Mouse (Mus musculus) heart, embryonic 16.5 days (tissue): ENCODE results near the gene Dynlt1a. TPM values are rescaled to one million over a fixed set of nuclear protein-coding genes. Genes with fewer than 3 reads are reported as not detected.
"Not testable (repeated sequence)": the region's sequence is repeated elsewhere in the genome, so short reads cannot be mapped to it uniquely, and the experiment has no call there.

Experiments used
- ATAC-seq: fragments of 200-750 bp; cut with Nextera tagmentation; replicated peaks from 2 replicates; pipeline ENCODE4 v1.8.0; 2017; ENCODE audit warnings: moderate number of reproducible peaks; ENCODE audit not compliant: insufficient read depth, low FRiP score; ENCODE audit errors: extremely low read depth
- H3K27ac ChIP-seq: fragments of 300-500 bp; sonication (generic); 2 replicates; pipeline ENCODE4 v1.5.1; 2014; ENCODE audit warnings: mild to moderate bottlenecking, low read length, control low read depth, moderate library complexity
- H3K27me3 ChIP-seq: fragments of 300-500 bp; sonication (generic); 2 replicates; pipeline ENCODE4 v1.6.1; 2014; ENCODE audit warnings: low read length, mixed read lengths; ENCODE audit not compliant: control insufficient read depth, insufficient read depth
- H3K36me3 ChIP-seq: fragments of 300-500 bp; sonication (generic); 2 replicates; pipeline ENCODE4 v1.6.1; 2014; ENCODE audit not compliant: control insufficient read depth, insufficient read depth
- H3K4me1 ChIP-seq: fragments of 300-500 bp; sonication (generic); 2 replicates; pipeline ENCODE4 v1.6.1; 2014; ENCODE audit warnings: low read length, mixed read lengths; ENCODE audit not compliant: control insufficient read depth, insufficient read depth
- H3K4me2 ChIP-seq: fragments of 300-500 bp; sonication (generic); 2 replicates; pipeline ENCODE4 v1.6.1; 2014; ENCODE audit warnings: low read depth, mild to moderate bottlenecking, control low read depth, low read length
- H3K4me3 ChIP-seq: fragments of 300-500 bp; sonication (generic); 2 replicates; pipeline ENCODE4 v1.5.1; 2014; ENCODE audit warnings: mild to moderate bottlenecking, control low read depth, low read length
- H3K9ac ChIP-seq: fragments of 300-500 bp; sonication (generic); 2 replicates; pipeline ENCODE4 v1.6.1; 2014; ENCODE audit warnings: low read length, control low read depth
- H3K9me3 ChIP-seq: fragments of 300-500 bp; sonication (generic); replicated peaks from 2 replicates; pipeline ENCODE4 v1.6.1; 2016; ENCODE audit warnings: low read length; ENCODE audit not compliant: control insufficient read depth
- WGBS: fragments of 180-500 bp; shearing (Covaris S2); extraction: QIAGEN DNeasy Blood & Tissue Kit; methylation state at CpG from one replicate; pipeline ENCODE4 v1.1.7; 2014; 5-methylcytosine and 5-hydroxymethylcytosine counted together
- polyA plus RNA-seq: library from polyadenylated mRNA; unstranded; fragments of >200 nt; fragmentation: Nextera tagmentation; extraction: Ambion mirVana; gene quantifications from 2 replicates; pipeline ENCODE4 v1.2.1, GENCODE M21; 2015

Gene Dynlt1a
- polyA plus RNA-seq, 1 experiment from 2014 or later, result 13.0 TPM

DNA sequence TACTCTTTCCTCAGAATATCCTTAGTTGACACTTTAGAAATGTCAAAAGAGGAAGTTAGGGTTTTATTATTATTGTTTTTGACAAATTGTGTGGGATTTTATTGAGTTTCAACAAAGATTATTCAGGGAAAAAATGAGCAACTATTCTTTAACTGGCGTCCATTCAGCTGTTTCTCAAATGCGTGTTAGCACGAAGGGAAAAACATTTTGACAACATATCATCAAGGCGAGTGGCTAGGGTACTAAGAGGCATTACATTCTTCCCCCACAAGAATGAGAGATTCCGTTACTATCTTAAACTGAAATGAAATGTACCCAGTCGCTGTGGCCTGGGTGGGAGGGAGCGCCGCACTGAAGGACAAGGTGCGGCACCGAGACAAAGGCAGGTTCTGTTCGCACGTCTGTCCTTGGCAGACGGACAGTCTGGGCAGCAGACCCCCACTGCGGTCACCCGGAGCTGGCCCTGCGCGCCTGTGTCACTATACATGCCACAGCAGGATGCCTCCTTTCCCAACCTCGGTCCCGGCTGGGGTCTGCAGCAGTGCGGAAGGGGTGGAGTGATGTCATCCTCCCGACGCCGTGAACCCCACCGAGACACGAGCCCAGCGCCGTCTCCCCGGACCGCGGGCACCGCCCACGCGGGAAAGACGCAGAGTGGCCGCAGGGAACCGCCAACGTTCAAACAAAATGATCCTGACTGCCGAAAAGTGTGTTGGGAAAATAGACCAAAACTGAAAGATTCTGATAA lies 747 bp downstream of the Dynlt1a start:
- not testable (repeated sequence) for H3K27ac ChIP-seq, H3K4me1 ChIP-seq, H3K27me3 ChIP-seq, H3K9me3 ChIP-seq, H3K36me3 ChIP-seq
- 2% methylated on average over 37 of the region's 38 CpGs for WGBS
- Histone ChIP-seq H3K4me2 (peak overlapping the region; percentile 68), H3K4me3 (peak overlapping the region; percentile 54), H3K9ac (peak overlapping the region; percentile 59; the same call in 1 of the 2 replicates)
- ATAC-seq, result peak; percentile 54

DNA sequence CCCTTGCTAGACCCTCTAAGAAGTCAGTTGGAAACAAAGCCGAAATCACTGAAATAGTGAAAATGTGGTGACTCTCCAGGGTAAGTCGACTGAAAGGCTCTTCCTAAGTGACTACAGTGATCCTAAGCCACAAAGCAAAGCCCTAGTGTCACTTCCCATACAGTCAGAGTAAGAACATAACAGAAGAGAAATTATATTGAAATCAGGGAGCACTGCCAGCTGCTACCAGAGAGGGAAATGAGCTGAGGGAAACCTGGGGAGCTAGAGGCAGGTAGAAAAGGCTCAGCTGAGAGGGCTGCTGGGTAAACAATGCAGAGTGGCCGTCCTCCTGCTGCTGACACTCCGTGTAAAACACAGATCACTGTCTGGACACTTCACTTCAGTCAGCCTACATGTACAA lies 1.6 kb downstream of the Dynlt1a start:
- not testable (repeated sequence) for H3K4me2 ChIP-seq, H3K27me3 ChIP-seq, H3K9me3 ChIP-seq, H3K36me3 ChIP-seq, H3K4me1 ChIP-seq, ATAC-seq, H3K9ac ChIP-seq, H3K27ac ChIP-seq, H3K4me3 ChIP-seq
- WGBS, result 17% methylated on average over 2 of the region's 4 CpGs

DNA sequence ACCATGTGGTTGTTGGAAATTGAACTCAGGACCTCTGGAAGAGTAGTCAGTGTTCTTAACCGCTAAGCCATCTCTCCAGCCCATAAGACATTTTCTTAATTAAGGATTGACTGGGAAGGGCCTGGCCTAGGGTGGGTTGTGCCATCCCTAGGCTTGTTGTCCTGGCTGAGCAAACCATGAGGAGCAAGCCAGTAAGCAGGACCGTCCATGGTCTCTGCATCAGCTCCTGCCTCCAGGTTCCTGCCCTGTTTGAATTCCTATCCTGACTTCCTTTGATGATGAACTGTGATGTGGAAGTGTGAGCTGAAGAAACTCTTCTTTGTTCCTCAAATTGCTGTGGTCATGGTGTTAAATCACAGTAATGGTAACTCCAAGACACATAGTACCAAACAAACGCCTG lies 2.8 kb downstream of the Dynlt1a start:
- not testable (repeated sequence) for H3K27me3 ChIP-seq, H3K27ac ChIP-seq, H3K4me1 ChIP-seq, ATAC-seq, H3K4me3 ChIP-seq, H3K9me3 ChIP-seq, H3K36me3 ChIP-seq, H3K4me2 ChIP-seq, H3K9ac ChIP-seq
- WGBS, result 72% methylated on average over 2 of the region's 3 CpGs

DNA sequence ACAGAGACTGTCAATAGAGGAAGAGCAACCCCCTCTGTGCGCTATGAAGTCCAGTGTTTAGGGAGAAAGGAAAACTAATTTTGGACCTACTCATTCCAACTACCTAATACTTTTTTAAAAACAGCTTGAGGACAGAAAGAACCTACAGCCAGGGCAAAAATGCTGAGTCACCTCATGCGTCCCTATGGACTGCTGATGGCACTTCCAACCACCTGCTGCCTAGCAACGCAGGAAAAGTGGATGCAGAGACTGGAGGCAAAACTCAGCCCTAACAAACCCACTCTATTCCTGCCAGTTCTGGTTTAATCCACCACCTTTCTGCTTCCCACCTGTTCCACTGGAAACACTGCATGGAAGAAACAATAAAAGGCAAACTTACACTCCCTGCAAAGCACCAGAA lies 4.5 kb downstream of the Dynlt1a start:
- H3K36me3 ChIP-seq, H3K9ac ChIP-seq, H3K4me2 ChIP-seq, H3K4me3 ChIP-seq, H3K4me1 ChIP-seq, ATAC-seq, H3K9me3 ChIP-seq, H3K27ac ChIP-seq, H3K27me3 ChIP-seq: not testable (repeated sequence)
- WGBS, result 67% methylated on average over 3 of the region's 3 CpGs

DNA sequence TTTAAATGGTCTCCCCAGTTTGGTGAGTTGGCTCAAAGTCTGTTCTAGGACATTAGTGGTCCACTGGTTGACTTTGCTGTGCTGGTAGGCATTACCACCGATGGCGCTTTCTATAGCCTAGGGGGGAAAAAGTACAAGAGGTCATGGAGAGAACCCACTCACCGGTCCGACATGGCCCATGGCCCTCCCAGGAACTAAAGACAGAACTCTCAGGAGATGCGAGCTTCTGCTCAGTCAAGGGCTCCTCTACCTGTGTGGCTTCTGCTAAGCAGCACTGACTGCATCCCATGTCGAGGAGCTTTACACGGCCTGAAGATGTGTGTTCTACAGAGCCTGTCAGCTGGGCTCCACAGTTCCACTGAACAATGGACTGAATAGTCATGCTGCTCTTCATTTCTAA lies 5.6 kb downstream of the Dynlt1a start:
- H3K9ac ChIP-seq, H3K9me3 ChIP-seq, H3K36me3 ChIP-seq, H3K4me3 ChIP-seq, ATAC-seq, H3K4me1 ChIP-seq, H3K27me3 ChIP-seq, H3K27ac ChIP-seq, H3K4me2 ChIP-seq: not testable (repeated sequence)
- 90% methylated on average over 7 of the region's 7 CpGs for WGBS

DNA sequence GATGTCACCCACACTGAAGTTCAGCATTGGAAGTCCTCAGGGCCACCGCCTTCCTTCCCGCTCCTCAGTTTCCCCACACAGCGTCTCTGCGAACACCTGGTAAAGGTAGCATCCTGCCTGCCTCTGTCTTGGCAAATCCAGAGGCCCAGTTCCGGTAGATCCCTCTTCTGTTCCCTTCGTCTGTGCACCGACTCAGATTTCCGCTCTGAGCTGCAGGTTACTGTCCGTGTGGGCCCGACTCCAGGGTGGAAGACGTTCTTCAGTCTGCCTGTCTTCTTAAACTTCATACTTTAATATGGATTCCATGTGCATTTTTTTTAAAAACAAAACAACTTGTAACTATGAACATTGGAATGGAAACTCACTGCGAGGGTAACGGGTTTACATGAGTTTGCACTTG lies 10.8 kb downstream of the Dynlt1a start:
- not testable (repeated sequence) for H3K27me3 ChIP-seq, H3K4me3 ChIP-seq, H3K9me3 ChIP-seq, H3K27ac ChIP-seq, H3K4me1 ChIP-seq, ATAC-seq, H3K36me3 ChIP-seq, H3K9ac ChIP-seq, H3K4me2 ChIP-seq
- WGBS, result 92% methylated on average over 9 of the region's 13 CpGs

DNA sequence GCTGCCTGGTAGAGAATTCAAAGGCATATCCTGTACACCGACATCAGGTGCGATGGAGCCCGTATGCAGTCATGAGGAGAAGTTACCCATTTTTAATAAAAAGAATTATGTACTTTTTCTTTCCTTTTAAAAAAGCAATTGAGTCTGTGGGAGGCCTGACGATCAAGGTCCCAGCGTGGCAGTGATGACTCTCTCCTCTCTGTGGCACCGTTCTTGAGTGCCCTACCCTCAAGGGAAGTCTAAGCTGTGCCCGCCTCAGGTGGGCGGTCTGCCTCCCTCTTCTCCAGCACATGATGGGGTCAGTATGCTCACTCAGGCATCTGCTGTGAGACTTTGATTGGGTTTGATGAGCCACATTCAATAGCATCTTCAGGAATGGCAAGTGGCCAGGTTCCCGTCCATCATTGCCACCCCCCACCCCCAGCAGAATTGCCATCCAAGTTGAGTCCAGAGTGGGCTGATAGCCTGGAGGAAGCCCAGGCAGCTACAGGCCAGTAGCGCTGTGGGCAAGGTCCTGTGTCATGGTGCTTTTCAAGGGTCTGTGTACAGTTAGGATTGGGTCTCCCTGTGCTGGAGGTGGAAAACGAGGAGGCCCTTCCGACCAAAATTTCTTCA lies 11.5 kb downstream of the Dynlt1a start:
- not testable (repeated sequence) for H3K27ac ChIP-seq, H3K4me1 ChIP-seq, H3K36me3 ChIP-seq, H3K27me3 ChIP-seq, H3K9me3 ChIP-seq, ATAC-seq, H3K9ac ChIP-seq, H3K4me2 ChIP-seq, H3K4me3 ChIP-seq
- 85% methylated on average over 10 of the region's 12 CpGs for WGBS

DNA sequence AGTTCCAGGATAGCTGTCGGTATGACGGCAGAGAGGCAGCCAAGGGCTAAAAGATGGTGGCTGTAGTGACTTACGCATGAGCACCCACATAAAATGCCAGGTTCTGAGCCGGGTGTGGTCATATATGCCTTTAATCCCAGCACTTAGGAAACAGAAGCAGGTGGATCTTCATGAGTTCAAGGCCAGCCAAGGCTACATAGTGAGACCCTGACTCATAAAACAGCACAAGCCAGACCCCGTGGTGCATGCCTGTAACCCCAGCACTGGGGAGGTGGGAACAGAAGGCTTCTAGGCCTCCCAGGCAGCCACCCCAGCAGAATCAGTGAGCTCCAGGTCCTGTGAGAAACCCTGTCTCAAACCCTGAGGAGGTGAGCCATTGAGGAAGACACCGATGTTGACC lies 12.4 kb downstream of the Dynlt1a start:
- 94% methylated on average over 5 of the region's 6 CpGs for WGBS
- not testable (repeated sequence) for ATAC-seq, H3K36me3 ChIP-seq, H3K4me1 ChIP-seq, H3K9me3 ChIP-seq, H3K4me2 ChIP-seq, H3K4me3 ChIP-seq, H3K9ac ChIP-seq, H3K27ac ChIP-seq, H3K27me3 ChIP-seq

DNA sequence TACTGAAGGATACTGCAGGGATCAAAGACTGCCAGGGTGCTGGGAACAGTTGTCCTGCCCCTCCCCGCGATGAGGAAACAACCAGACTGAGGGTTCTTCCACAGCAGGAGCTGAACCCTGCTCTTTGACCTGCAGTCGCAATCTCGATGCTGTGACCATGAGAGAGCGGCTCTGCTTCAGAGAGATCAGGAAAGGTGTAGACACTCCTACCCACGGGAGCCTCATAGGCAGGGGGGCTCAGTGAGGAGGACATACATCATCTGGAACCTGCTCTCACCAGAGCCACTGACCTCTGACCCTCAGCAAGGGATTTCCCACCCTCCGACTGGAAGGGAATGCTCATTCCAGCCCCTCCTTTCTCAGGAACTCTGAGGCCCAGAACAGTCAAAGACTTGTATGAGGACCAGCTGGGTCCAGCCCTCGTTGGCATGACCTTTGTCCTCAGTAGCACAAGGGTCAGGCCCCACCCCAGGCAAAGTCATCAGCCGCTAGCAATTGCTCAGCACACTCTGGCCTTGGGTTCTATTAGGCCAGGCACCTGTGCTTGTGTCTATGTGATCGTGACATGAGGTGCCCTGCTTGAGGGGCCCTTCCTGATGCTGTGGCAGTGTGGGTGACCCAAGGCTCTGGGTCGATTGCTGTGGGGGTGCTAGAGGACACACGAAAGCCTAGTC lies 17.0 kb downstream of the Dynlt1a start:
- H3K27me3 ChIP-seq, H3K9ac ChIP-seq, H3K4me3 ChIP-seq, H3K4me1 ChIP-seq, H3K36me3 ChIP-seq, H3K9me3 ChIP-seq, ATAC-seq, H3K27ac ChIP-seq, H3K4me2 ChIP-seq: not testable (repeated sequence)
- WGBS, result 77% methylated on average over 6 of the region's 12 CpGs
